Mouse (Mus musculus) intestine, embryonic 14.5 days (tissue): ENCODE results near the gene Egfr. TPM values are rescaled to one million over a fixed set of nuclear protein-coding genes. Genes with fewer than 3 reads are reported as not detected.

Experiments used
- ATAC-seq: fragments of 200-750 bp; cut with Nextera tagmentation; replicated peaks from 2 replicates; pipeline ENCODE4 v1.8.0; 2017; ENCODE audit warnings: low read depth, moderate number of reproducible peaks, moderate TSS enrichment, moderate library complexity; ENCODE audit not compliant: low FRiP score, low TSS enrichment
- DNase-seq: peaks from one replicate; pipeline ENCODE4 v3.0.0-alpha.2; 2018; ENCODE audit warnings: low spot score
- H3K27ac ChIP-seq: fragments of 300-500 bp; sonication (generic); 2 replicates; pipeline ENCODE4 v1.5.1; 2014; ENCODE audit warnings: low read depth, mild to moderate bottlenecking, control low read depth
- H3K27me3 ChIP-seq: fragments of 300-500 bp; sonication (generic); replicated peaks from 2 replicates; pipeline ENCODE4 v1.6.1; 2014; ENCODE audit warnings: low read length, control low read depth; ENCODE audit not compliant: control insufficient read depth, insufficient read depth
- H3K36me3 ChIP-seq: fragments of 300-500 bp; sonication (generic); 2 replicates; pipeline ENCODE4 v1.6.1; 2014; ENCODE audit warnings: low read length, control low read depth; ENCODE audit not compliant: control insufficient read depth, insufficient read depth
- H3K4me1 ChIP-seq: fragments of 300-500 bp; sonication (generic); replicated peaks from 2 replicates; pipeline ENCODE4 v1.6.1; 2014; ENCODE audit warnings: low read length, control low read depth, mixed read lengths; ENCODE audit not compliant: control insufficient read depth, insufficient read depth
- H3K4me2 ChIP-seq: fragments of 300-500 bp; sonication (generic); 2 replicates; pipeline ENCODE4 v1.6.1; 2014; ENCODE audit warnings: low read length
- H3K4me3 ChIP-seq: fragments of 300-500 bp; sonication (generic); 2 replicates; pipeline ENCODE4 v1.5.1; 2014; ENCODE audit warnings: low read depth, low read length, control low read depth, mixed read lengths
- H3K9ac ChIP-seq: fragments of 300-500 bp; sonication (generic); 2 replicates; pipeline ENCODE4 v1.6.1; 2014; ENCODE audit warnings: mild to moderate bottlenecking, low read length
- H3K9me3 ChIP-seq: fragments of 300-500 bp; sonication (generic); 2 replicates; pipeline ENCODE4 v1.6.1; 2016; ENCODE audit warnings: low read length, control low read depth; ENCODE audit not compliant: control insufficient read depth
- WGBS: fragments of 180-500 bp; shearing (Covaris S2); extraction: QIAGEN DNeasy Blood & Tissue Kit; methylation state at CpG from one replicate; pipeline ENCODE4 v1.1.7; 2014; 5-methylcytosine and 5-hydroxymethylcytosine counted together
- polyA plus RNA-seq: library from polyadenylated mRNA; unstranded; fragments of >200 nt; fragmentation: Nextera tagmentation; extraction: Ambion mirVana; gene quantifications from 2 replicates; pipeline ENCODE4 v1.2.1, GENCODE M21; 2014

Gene Egfr
- polyA plus RNA-seq, 1 experiment from 2014 or later, result 21.2 TPM

- Histone ChIP-seq H3K27me3 (no peaks in the 10 kb centered on the region), H3K4me1 (no peaks in the 10 kb centered on the region), H3K36me3 (peaks cover 57% of the 10 kb centered on the region), H3K9ac (no peak overlapping the region), H3K9me3 (no peaks in the 10 kb centered on the region), H3K4me2 (no peak overlapping the region), H3K27ac (no peak overlapping the region), H3K4me3 (no peak overlapping the region)
- no peak for DNase-seq
- 82% methylated on average over 8 of the region's 8 CpGs for WGBS
- no peak for ATAC-seq
Measured at GRCm38 (mm10) chr11:16904302-16905011, 152.5 kb downstream of the Egfr start.

- WGBS, result 61% methylated on average over 3 of the region's 3 CpGs
Measured at GRCm38 (mm10) chr11:16905012-16905332, 153.0 kb downstream of the Egfr start.

GRCm38 (mm10) chr11:16906530-16906929 lies 154.5 kb downstream of the Egfr start:
- H3K4me1 ChIP-seq, result no peaks in the 10 kb centered on the region
- peaks cover 61% of the 10 kb centered on the region for H3K36me3 ChIP-seq
- H3K4me3 ChIP-seq, result no peak overlapping the region
- no peaks in the 10 kb centered on the region for H3K27me3 ChIP-seq
- no peak overlapping the region for H3K27ac ChIP-seq
- DNase-seq (peak; percentile 25), ATAC-seq (0 out of 2 replicates have a peak, but pooled peaks have one; percentile 32)
- no peak overlapping the region for H3K4me2 ChIP-seq
- H3K9me3 ChIP-seq, result no peaks in the 10 kb centered on the region
- no peak overlapping the region for H3K9ac ChIP-seq
- WGBS, result 81% methylated on average over 2 of the region's 2 CpGs

More at GRCm38 (mm10) chr11:16905012-16905332, 153.0 kb downstream of the Egfr start:
- ATAC-seq, result no peak
- Histone ChIP-seq H3K36me3 (peaks cover 57% of the 10 kb centered on the region), H3K27me3 (no peaks in the 10 kb centered on the region), H3K27ac (no peak overlapping the region), H3K9me3 (no peaks in the 10 kb centered on the region), H3K4me2 (no peak overlapping the region), H3K9ac (no peak overlapping the region), H3K4me1 (no peaks in the 10 kb centered on the region), H3K4me3 (no peak overlapping the region)
- no peak for DNase-seq

- H3K36me3 ChIP-seq, result peaks cover 66% of the 10 kb centered on the region
- no peaks in the 10 kb centered on the region for H3K27me3 ChIP-seq
Measured at GRCm38 (mm10) chr11:16907517-16908129, 155.6 kb downstream of the Egfr start.

GRCm38 (mm10) chr11:16914756-16915155 lies 162.8 kb downstream of the Egfr start:
- no peak overlapping the region for H3K9ac ChIP-seq
- 0 out of 2 replicates have a peak, but pooled peaks cover 3% of the 10 kb centered on the region for H3K4me1 ChIP-seq
- WGBS, result 69% methylated on average over 3 of the region's 3 CpGs
- H3K27me3 ChIP-seq, result no peaks in the 10 kb centered on the region
- H3K4me2 ChIP-seq, result no peak overlapping the region
- no peaks in the 10 kb centered on the region for H3K9me3 ChIP-seq
- peaks cover 28% of the 10 kb centered on the region for H3K36me3 ChIP-seq
- no peak for ATAC-seq
- no peak overlapping the region for H3K4me3 ChIP-seq
- H3K27ac ChIP-seq, result no peak overlapping the region
- DNase-seq, result no peak

More at GRCm38 (mm10) chr11:16907517-16908129, 155.6 kb downstream of the Egfr start:
- ATAC-seq, result no peak
- H3K4me2 ChIP-seq, result no peak overlapping the region
- no peak overlapping the region for H3K27ac ChIP-seq
- no peaks in the 10 kb centered on the region for H3K9me3 ChIP-seq
- H3K9ac ChIP-seq, result no peak overlapping the region
- whole genome bisulfite sequencing, result 87% methylated on average over 1 of the region's 1 CpGs
- H3K4me1 ChIP-seq, result no peaks in the 10 kb centered on the region
- DNase-seq, result no peak
- no peak overlapping the region for H3K4me3 ChIP-seq

- ATAC-seq, result no peak
- H3K27ac ChIP-seq, result no peak overlapping the region
Measured at GRCm38 (mm10) chr11:16915850-16916249, 163.8 kb downstream of the Egfr start.

GRCm38 (mm10) chr11:16917512-16917911 lies 165.5 kb downstream of the Egfr start:
- Histone ChIP-seq H3K9ac (no peak overlapping the region), H3K27ac (no peak overlapping the region), H3K4me2 (no peak overlapping the region), H3K9me3 (no peaks in the 10 kb centered on the region), H3K36me3 (peaks cover 7% of the 10 kb centered on the region; the same call in 1 of the 2 replicates), H3K4me3 (no peak overlapping the region), H3K4me1 (0 out of 2 replicates have a peak, but pooled peaks cover 3% of the 10 kb centered on the region), H3K27me3 (no peaks in the 10 kb centered on the region)
- DNase-seq, result no peak
- no peak for ATAC-seq
- 95% methylated on average over 2 of the region's 2 CpGs for WGBS

More at GRCm38 (mm10) chr11:16915850-16916249, 163.8 kb downstream of the Egfr start:
- H3K4me2 ChIP-seq, result no peak overlapping the region
- H3K9me3 ChIP-seq, result no peaks in the 10 kb centered on the region
- 79% methylated on average over 5 of the region's 5 CpGs for WGBS
- H3K9ac ChIP-seq, result no peak overlapping the region
- H3K4me3 ChIP-seq, result no peak overlapping the region
- no peaks in the 10 kb centered on the region for H3K27me3 ChIP-seq
- 0 out of 2 replicates have a peak, but pooled peaks cover 3% of the 10 kb centered on the region for H3K4me1 ChIP-seq
- DNase-seq, result no peak
- peaks cover 22% of the 10 kb centered on the region for H3K36me3 ChIP-seq

- ATAC-seq (no peak), DNase-seq (no peak)
- Histone ChIP-seq H3K9me3 (no peaks in the 10 kb centered on the region), H3K4me2 (no peak overlapping the region), H3K27ac (no peak overlapping the region), H3K27me3 (no peaks in the 10 kb centered on the region), H3K4me1 (no peaks in the 10 kb centered on the region), H3K4me3 (no peak overlapping the region), H3K36me3 (no peaks in the 10 kb centered on the region), H3K9ac (no peak overlapping the region)
- 86% methylated on average over 3 of the region's 3 CpGs for WGBS
Measured at GRCm38 (mm10) chr11:16932159-16932558, 180.2 kb downstream of the Egfr start.
